Mouse (Mus musculus): ENCODE results near the gene Slc27a5. TPM values are rescaled to one million over a fixed set of nuclear protein-coding genes. Genes with fewer than 3 reads are reported as not detected.

Gene Slc27a5
- total and polyA plus RNA-seq, 3 experiments: 0.13 TPM; not detected in 2

GRCm38 (mm10) chr7:13037901-13038555, 40.0 kb upstream of the Slc27a5 start, which contains the start of gene Ube2m (continued):
- TF ChIP-seq MYC (IDR thresholded peaks at IDR 0.05; ENCODE audit: low read depth, low read length): 0 out of 2 replicates have a peak, but pooled peaks have one; percentile 20
- TF ChIP-seq MXI1 (IDR thresholded peaks at IDR 0.05; ENCODE audit: low read depth, low read length): peak; percentile 70; the same call in 1 of the 2 replicates
- TF ChIP-seq CHD1 (IDR thresholded peaks at IDR 0.05; ENCODE audit: low read depth, low read length): no peak
- no peak for TF ChIP-seq EP300 (IDR thresholded peaks at IDR 0.05; ENCODE audit: low read depth in 1 of 2, low read length in 2 of 2)
- TF ChIP-seq USF2 (IDR thresholded peaks at IDR 0.05; ENCODE audit: borderline replicate concordance in 1 of 2, insufficient read depth in 1 of 2, low read depth in 1 of 2, low read length in 2 of 2): no peak

- peaks cover 0 to 14% of the 10 kb centered on the region in 2 experiments; a peak in 2 of 4 replicates for H3K36me3 ChIP-seq (ENCODE audit: control insufficient read depth in 1 of 2, insufficient read depth in 2 of 2, low read length in 2 of 2)
- TF ChIP-seq SIN3A (IDR thresholded peaks at IDR 0.05; ENCODE audit: low read length): peak; percentile 12; the same call in 1 of the 2 replicates
- no peak for TF ChIP-seq E2F4 (IDR thresholded peaks at IDR 0.05; ENCODE audit: borderline replicate concordance, low read depth, low read length)
- peak overlapping the region; percentile 98 for H3K9ac ChIP-seq (ENCODE audit: control insufficient read depth, low read depth, low read length, poor library complexity, severe bottlenecking)
- H3K27me3 ChIP-seq (ENCODE audit: control insufficient read depth in 1 of 2, insufficient read depth in 2 of 2, low read length in 2 of 2): no peaks in the 10 kb centered on the region
- peaks cover 5 to 28% of the 10 kb centered on the region in 2 experiments; a peak in 3 of 4 replicates for H3K4me1 ChIP-seq (ENCODE audit: control insufficient read depth in 1 of 2, insufficient read depth in 2 of 2, low read length in 2 of 2)
- H3K27ac ChIP-seq (ENCODE audit: control insufficient read depth, low read depth, low read length): peak overlapping the region; percentile 71
- no peak for DNase-seq (ENCODE audit: low read depth, low spot score)
- peak overlapping the region; percentile 95 to 97 for H3K4me3 ChIP-seq (ENCODE audit: control insufficient read depth in 1 of 2, insufficient read depth in 1 of 2, low read depth in 2 of 2, low read length in 2 of 2)
- H3K79me2 ChIP-seq (ENCODE audit: control insufficient read depth, insufficient read depth, low read length, poor library complexity): peaks cover 25% of the 10 kb centered on the region
- no peaks in the 10 kb centered on the region for H3K9me3 ChIP-seq (replicated peaks; ENCODE audit: insufficient read depth, low read length)
Measured at GRCm38 (mm10) chr7:13037366-13037765, 39.4 kb upstream of the Slc27a5 start.

GRCm38 (mm10) chr7:13036806-13037205, 38.8 kb upstream of the Slc27a5 start:
- Histone ChIP-seq H3K4me1 (ENCODE audit: control insufficient read depth in 1 of 2, insufficient read depth in 2 of 2, low read length in 2 of 2) (peaks cover 5 to 30% of the 10 kb centered on the region in 2 experiments; a peak in 3 of 4 replicates), H3K79me2 (ENCODE audit: control insufficient read depth, insufficient read depth, low read length, poor library complexity) (peaks cover 25% of the 10 kb centered on the region), H3K36me3 (ENCODE audit: control insufficient read depth in 1 of 2, insufficient read depth in 2 of 2, low read length in 2 of 2) (peaks cover 0 to 14% of the 10 kb centered on the region in 2 experiments; a peak in 2 of 4 replicates), H3K27me3 (ENCODE audit: control insufficient read depth in 1 of 2, insufficient read depth in 2 of 2, low read length in 2 of 2) (no peaks in the 10 kb centered on the region), H3K9me3 (replicated peaks; ENCODE audit: insufficient read depth, low read length) (no peaks in the 10 kb centered on the region), H3K4me3 (ENCODE audit: control insufficient read depth in 1 of 2, insufficient read depth in 1 of 2, low read depth in 2 of 2, low read length in 2 of 2) (peak overlapping the region; percentile 95 to 97), H3K27ac (ENCODE audit: control insufficient read depth, low read depth, low read length) (peak overlapping the region; percentile 71), H3K9ac (ENCODE audit: control insufficient read depth, low read depth, low read length, poor library complexity, severe bottlenecking) (peak overlapping the region; percentile 98)
- TF ChIP-seq TAL1 (IDR thresholded peaks at IDR 0.05; ENCODE audit: low read length) (no peak), GATA1 (IDR thresholded peaks at IDR 0.05; ENCODE audit: low read depth, low read length) (peak; percentile 37; the same call in 1 of the 2 replicates), NELFE (IDR thresholded peaks at IDR 0.05; ENCODE audit: low read depth, low read length) (no peak), MXI1 (IDR thresholded peaks at IDR 0.05; ENCODE audit: low read depth, low read length) (0 out of 2 replicates have a peak, but pooled peaks have one; percentile 27), CHD2 (IDR thresholded peaks at IDR 0.05; ENCODE audit: low read length) (no peak)
- peak; percentile 41 for DNase-seq (ENCODE audit: low read depth, low spot score)

All from MEL (cell line).